Mouse (Mus musculus) kidney, embryonic 15.5 days (tissue): ENCODE measurements around the gene Cwc22. TPM values are rescaled to one million over a fixed set of nuclear protein-coding genes. Genes with fewer than 3 reads are reported as not detected.

Source experiments
- ATAC-seq: fragments of 200-750 bp; cut with Nextera tagmentation; replicated peaks from 2 replicates; pipeline ENCODE4 v1.8.0; 2017; ENCODE audit warnings: moderate TSS enrichment; ENCODE audit not compliant: low FRiP score
- H3K27ac ChIP-seq: fragments of 300-500 bp; sonication (generic); 2 replicates; pipeline ENCODE4 v1.5.1; 2015; ENCODE audit warnings: mild to moderate bottlenecking, inconsistent platforms
- H3K27me3 ChIP-seq: fragments of 300-500 bp; sonication (generic); 2 replicates; pipeline ENCODE4 v1.6.1; 2015; ENCODE audit warnings: inconsistent platforms
- H3K36me3 ChIP-seq: fragments of 300-500 bp; sonication (generic); 2 replicates; pipeline ENCODE4 v1.6.1; 2015; ENCODE audit warnings: inconsistent platforms
- H3K4me1 ChIP-seq: fragments of 300-500 bp; sonication (generic); 2 replicates; pipeline ENCODE4 v1.6.1; 2015; ENCODE audit warnings: inconsistent platforms
- H3K4me2 ChIP-seq: fragments of 300-500 bp; sonication (generic); 2 replicates; pipeline ENCODE4 v1.6.1; 2015; ENCODE audit warnings: moderate library complexity, mild to moderate bottlenecking, inconsistent platforms
- H3K4me3 ChIP-seq: fragments of 300-500 bp; sonication (generic); replicated peaks from 2 replicates; pipeline ENCODE4 v1.5.1; 2015; ENCODE audit warnings: mild to moderate bottlenecking, inconsistent platforms
- H3K9ac ChIP-seq: fragments of 300-500 bp; sonication (generic); 2 replicates; pipeline ENCODE4 v1.6.1; 2015; ENCODE audit warnings: mild to moderate bottlenecking, inconsistent platforms
- H3K9me3 ChIP-seq: fragments of 300-500 bp; sonication (generic); replicated peaks from 2 replicates; pipeline ENCODE4 v1.6.1; 2016; ENCODE audit warnings: inconsistent platforms
- WGBS: fragments of 180-500 bp; shearing (Covaris S2); methylation state at CpG from one replicate; pipeline ENCODE4 v1.1.7; 2015; ENCODE audit warnings: mixed read lengths; 5-methylcytosine and 5-hydroxymethylcytosine counted together
- polyA plus RNA-seq: library from polyadenylated mRNA; unstranded; fragments of >200 nt; fragmentation: Nextera tagmentation; extraction: Ambion mirVana; gene quantifications from 2 replicates; pipeline ENCODE4 v1.2.1, GENCODE M21; 2015

Gene Cwc22
- polyA plus RNA-seq, 1 experiment from 2014 or later, result 34.8 TPM

GRCm38 (mm10) chr2:77838688-77839087, 107.5 kb downstream of the Cwc22 start:
- H3K9ac ChIP-seq, result no peak overlapping the region
- WGBS, result 82% methylated on average over 1 of the region's 1 CpGs
- no peaks in the 10 kb centered on the region for H3K9me3 ChIP-seq
- no peak for ATAC-seq
- H3K36me3 ChIP-seq, result no peaks in the 10 kb centered on the region
- no peak overlapping the region for H3K27ac ChIP-seq
- H3K4me1 ChIP-seq, result no peaks in the 10 kb centered on the region
- no peak overlapping the region for H3K4me3 ChIP-seq
- H3K4me2 ChIP-seq, result no peak overlapping the region
- H3K27me3 ChIP-seq, result no peaks in the 10 kb centered on the region

DNA sequence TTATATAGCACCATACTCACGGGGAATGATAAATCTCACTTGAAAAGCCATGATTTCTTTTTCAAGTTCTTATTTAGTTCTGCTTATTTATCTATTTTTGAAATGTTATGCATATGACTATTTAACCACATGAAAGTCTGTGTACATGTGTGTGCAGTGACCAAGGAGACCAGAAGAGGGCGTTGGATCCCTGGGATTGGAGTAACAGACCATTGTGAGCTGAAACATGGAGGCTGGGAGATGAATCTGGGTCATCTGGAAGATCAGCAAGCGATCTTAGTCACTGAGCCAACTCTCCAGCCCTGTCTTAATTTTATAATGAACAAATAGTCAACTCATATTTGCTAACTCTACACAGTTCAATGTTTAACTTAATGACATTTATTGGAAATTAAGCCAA, 110.4 kb downstream of the Cwc22 start:
- Histone ChIP-seq H3K9me3 (no peaks in the 10 kb centered on the region), H3K27ac (no peak overlapping the region), H3K4me2 (no peak overlapping the region), H3K27me3 (no peaks in the 10 kb centered on the region), H3K36me3 (no peaks in the 10 kb centered on the region), H3K4me3 (no peak overlapping the region), H3K4me1 (no peaks in the 10 kb centered on the region), H3K9ac (no peak overlapping the region)
- ATAC-seq, result no peak
- WGBS, result 63% methylated on average over 3 of the region's 3 CpGs

Other genes starting within 250 kb of the Cwc22 start
- gene Zfp385b, start 126.7 kb downstream of the Cwc22 start, polyA plus RNA-seq, result 6.7 and 6.9 TPM in 2 replicates